Mouse (Mus musculus): ENCODE results near the gene Pou2f3. TPM values are rescaled to one million over a fixed set of nuclear protein-coding genes. Genes with fewer than 3 reads are reported as not detected.

Pou2f3 gene
- total RNA-seq, 2 experiments from 2014 or later = 0.20 to 0.22 TPM

GRCm38 (mm10) chr9:43084496-43085362 is 125.4 kb downstream of the Pou2f3 start:
- DNase-seq (ENCODE audit: low spot score in 2 of 2) = no peak

- no peak for DNase-seq (ENCODE audit: low spot score in 2 of 2)
Observed at GRCm38 (mm10) chr9:43083441-43084055, 126.6 kb downstream of the Pou2f3 start.

- no peak for DNase-seq (ENCODE audit: low spot score in 2 of 2)
Observed at GRCm38 (mm10) chr9:43078711-43079110, 131.5 kb downstream of the Pou2f3 start.

- no peak for DNase-seq (ENCODE audit: low spot score in 2 of 2)
Observed at GRCm38 (mm10) chr9:43076163-43076562, 134.0 kb downstream of the Pou2f3 start.

GRCm38 (mm10) chr9:43074611-43075010 is 135.6 kb downstream of the Pou2f3 start:
- DNase-seq (ENCODE audit: low spot score in 2 of 2) = no peak

Other genes starting within 250 kb of the Pou2f3 start
- gene Arhgef12, start 103.1 kb downstream of the Pou2f3 start, total RNA-seq (2021) = 100 to 1,000 TPM; 114 to 125 TPM
- 1 to 10 TPM; 4.7 to 4.9 TPM for gene Tmem136, start 93.8 kb downstream of the Pou2f3 start, total RNA-seq (2021)
- 10 to 100 TPM in 1 of 2 experiments, 1 to 10 TPM in 1; 9.9 to 38.0 TPM for gene Oaf, start 29.5 kb upstream of the Pou2f3 start, total RNA-seq (2021)
- under 1 TPM; 0.23 to 0.35 TPM for gene Trim29, start 100.5 kb upstream of the Pou2f3 start, total RNA-seq (2021)